Mouse (Mus musculus): ENCODE results near the gene Ccdc47. TPM values are rescaled to one million over a fixed set of nuclear protein-coding genes. Genes with fewer than 3 reads are reported as not detected.
"Not testable (repeated sequence)": the region's sequence is repeated elsewhere in the genome, so short reads cannot be mapped to it uniquely, and the experiment has no call there.

The Ccdc47 gene
- 88.6 and 91.5 TPM in 2 replicates for polyA plus RNA-seq (2015; fragmentation: Nextera tagmentation; extraction: Ambion mirVana)

DNA sequence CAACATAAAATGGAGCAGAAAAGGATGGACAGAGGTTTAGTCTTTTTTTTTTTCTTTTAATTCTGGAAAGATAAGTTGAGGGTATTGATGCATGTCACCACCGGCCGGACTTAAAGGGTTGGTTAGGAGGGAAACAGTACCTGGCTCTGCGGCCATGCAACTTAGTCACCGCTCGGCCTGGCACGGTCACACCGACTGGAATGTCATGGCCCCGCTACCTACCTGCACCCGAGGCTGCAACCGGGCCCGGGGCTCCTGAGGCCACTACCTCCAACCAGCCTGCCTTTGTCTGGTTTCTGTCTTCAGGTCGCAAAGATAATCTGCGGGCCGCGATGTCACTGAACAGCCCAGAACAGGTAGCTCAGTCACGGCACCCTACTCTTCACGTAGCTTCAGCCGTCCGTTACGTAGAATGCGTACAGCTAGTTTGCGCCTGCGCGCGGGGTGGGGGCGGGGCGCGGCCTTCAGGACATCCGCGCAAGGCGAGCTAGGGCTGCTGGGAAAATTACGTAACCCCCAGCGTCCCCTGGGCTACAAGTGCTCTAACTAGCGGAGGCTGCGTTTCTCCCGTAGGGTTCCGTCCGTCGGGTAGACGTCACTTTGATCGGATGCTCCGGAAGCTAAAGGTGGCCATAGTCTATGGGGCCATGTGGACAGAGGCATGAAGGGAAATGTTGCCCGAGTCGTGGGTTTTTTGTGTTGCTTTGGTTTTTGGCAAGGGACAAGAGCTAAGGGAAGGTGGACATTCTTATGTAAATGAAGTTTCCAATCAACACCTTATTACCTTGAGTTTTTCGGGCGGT, at the start of gene Ccdc47:
Ccdc47 (minus strand) TSS at position 418 of the 803 bp plus-strand sequence.
- Histone ChIP-seq H3K27ac (peak within 1 kb of the TSS; percentile 91), H3K4me2 (replicated peaks) (peak within 1 kb of the TSS; percentile 63), H3K9me3 (no peaks in the 10 kb centered on the region), H3K4me1 (replicated peaks) (peaks cover 16% of the 10 kb centered on the region), H3K36me3 (peaks cover 7% of the 10 kb centered on the region), H3K9ac (peak within 1 kb of the TSS; percentile 97), H3K4me3 (replicated peaks) (peak within 1 kb of the TSS; percentile 86), H3K27me3 (replicated peaks) (no peaks in the 10 kb centered on the region)
- WGBS: under 1% methylated on average over 46 of the region's 46 CpGs
- ATAC-seq: peak; percentile 98

GRCm38 (mm10) chr11:106265570-106265969, 49.4 kb upstream of the Ccdc47 start:
- peaks cover 52% of the 10 kb centered on the region for H3K36me3 ChIP-seq
- 92% methylated on average over 4 of the region's 4 CpGs for WGBS
- no peak for ATAC-seq

GRCm38 (mm10) chr11:106264988-106265387, 48.8 kb upstream of the Ccdc47 start:
- 88% methylated on average over 15 of the region's 15 CpGs for WGBS
- Histone ChIP-seq H3K27ac (no peak overlapping the region), H3K9ac (no peak overlapping the region), H3K9me3 (no peaks in the 10 kb centered on the region), H3K4me3 (replicated peaks) (no peak overlapping the region), H3K4me1 (replicated peaks) (peaks cover 25% of the 10 kb centered on the region), H3K4me2 (replicated peaks) (no peak overlapping the region), H3K36me3 (peaks cover 52% of the 10 kb centered on the region), H3K27me3 (replicated peaks) (no peaks in the 10 kb centered on the region)
- ATAC-seq: no peak

More at GRCm38 (mm10) chr11:106265570-106265969, 49.4 kb upstream of the Ccdc47 start:
- Histone ChIP-seq H3K27me3 (replicated peaks) (no peaks in the 10 kb centered on the region), H3K27ac (no peak overlapping the region), H3K9ac (no peak overlapping the region), H3K4me3 (replicated peaks) (no peak overlapping the region), H3K4me1 (replicated peaks) (peaks cover 31% of the 10 kb centered on the region), H3K4me2 (replicated peaks) (no peak overlapping the region), H3K9me3 (no peaks in the 10 kb centered on the region)

- Histone ChIP-seq H3K27me3 (replicated peaks) (no peaks in the 10 kb centered on the region), H3K4me2 (replicated peaks) (no peak overlapping the region), H3K4me3 (replicated peaks) (no peak overlapping the region), H3K36me3 (peaks cover 52% of the 10 kb centered on the region), H3K4me1 (replicated peaks) (peaks cover 18% of the 10 kb centered on the region), H3K27ac (no peak overlapping the region), H3K9me3 (no peaks in the 10 kb centered on the region), H3K9ac (no peak overlapping the region)
- 85% methylated on average over 9 of the region's 9 CpGs for WGBS
- no peak for ATAC-seq
These were observed 47.8 kb upstream of the Ccdc47 start for GRCm38 (mm10) chr11:106263963-106264362.

GRCm38 (mm10) chr11:106260826-106261450, 44.8 kb upstream of the Ccdc47 start:
- Histone ChIP-seq H3K27me3 (replicated peaks) (no peaks in the 10 kb centered on the region), H3K4me1 (replicated peaks) (peaks cover 12% of the 10 kb centered on the region), H3K9ac (no peak overlapping the region), H3K4me3 (replicated peaks) (no peak overlapping the region), H3K36me3 (peaks cover 50% of the 10 kb centered on the region), H3K9me3 (no peaks in the 10 kb centered on the region), H3K27ac (no peak overlapping the region), H3K4me2 (replicated peaks) (no peak overlapping the region)
- ATAC-seq: no peak
- 82% methylated on average over 14 of the region's 14 CpGs for WGBS

- peaks cover 29% of the 10 kb centered on the region for H3K36me3 ChIP-seq
These were observed 40.6 kb upstream of the Ccdc47 start for GRCm38 (mm10) chr11:106256775-106257174.

DNA sequence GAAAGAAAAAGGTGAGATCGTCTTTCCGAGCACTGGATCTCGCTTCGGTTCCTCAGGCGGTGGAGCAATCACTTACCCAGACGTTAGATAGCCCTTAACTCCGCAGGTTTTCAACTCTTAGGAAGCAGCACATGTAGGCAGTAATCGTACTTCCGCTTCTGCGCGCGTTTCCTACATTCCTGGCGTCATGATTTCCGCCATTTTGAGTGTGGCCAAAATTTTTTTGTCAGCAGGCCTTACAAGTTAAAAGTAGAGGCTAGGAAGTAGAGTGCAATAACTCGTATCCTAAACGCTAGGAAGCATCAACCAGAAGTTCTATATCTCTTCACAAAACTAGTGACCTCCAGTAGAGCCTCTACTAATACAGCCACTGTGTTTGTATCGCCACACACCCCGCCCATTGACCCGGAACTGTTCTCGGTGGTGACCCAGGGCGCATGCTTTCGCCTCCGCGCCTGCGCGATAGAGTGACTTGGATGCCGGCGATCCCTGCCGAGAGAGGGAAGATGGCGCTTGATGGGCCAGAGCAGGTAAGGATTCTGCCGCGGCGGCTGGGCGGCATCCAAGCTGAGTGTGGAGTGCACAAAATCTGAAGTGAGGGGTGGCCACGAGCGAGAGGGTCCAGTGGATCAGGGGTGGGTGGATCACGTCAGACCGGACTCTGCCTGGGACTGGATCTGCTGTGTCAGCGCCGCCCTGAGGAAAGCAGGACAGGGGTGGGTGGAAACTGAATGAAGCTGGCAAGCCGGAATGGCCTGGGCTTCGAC, 39.7 kb upstream of the Ccdc47 start, which contains the start of the genes Ftsj3 and Psmc5:
Ftsj3 (minus strand) TSS at position 395 of the 767 bp plus-strand sequence.
Psmc5 (plus strand) TSS at position 470 of the 767 bp plus-strand sequence.
- H3K9me3 ChIP-seq: no peaks in the 10 kb centered on the region
- H3K36me3 ChIP-seq: peaks cover 28% of the 10 kb centered on the region
- H3K27me3 ChIP-seq (replicated peaks): no peaks in the 10 kb centered on the region
- peak; percentile 99 for ATAC-seq
- H3K9ac ChIP-seq: peak within 1 kb of the TSS; percentile 85
- H3K4me2 ChIP-seq (replicated peaks): peak within 1 kb of the TSS; percentile 82
- WGBS: under 1% methylated on average over 42 of the region's 42 CpGs
- peak within 1 kb of the TSS; percentile 79 for H3K27ac ChIP-seq
- H3K4me3 ChIP-seq (replicated peaks): peak within 1 kb of the TSS; percentile 88
- H3K4me1 ChIP-seq (replicated peaks): peaks cover 20% of the 10 kb centered on the region

More at GRCm38 (mm10) chr11:106256775-106257174, 40.6 kb upstream of the Ccdc47 start:
- Histone ChIP-seq H3K4me2 (replicated peaks) (peak overlapping the region; percentile 82), H3K27me3 (replicated peaks) (no peaks in the 10 kb centered on the region), H3K9ac (peak overlapping the region; percentile 85; the same call in 1 of the 2 replicates), H3K9me3 (no peaks in the 10 kb centered on the region), H3K27ac (no peak overlapping the region), H3K4me3 (replicated peaks) (peak overlapping the region; percentile 88), H3K4me1 (replicated peaks) (peaks cover 20% of the 10 kb centered on the region)
- 58% methylated on average over 5 of the region's 5 CpGs for WGBS
- no peak for ATAC-seq

DNA sequence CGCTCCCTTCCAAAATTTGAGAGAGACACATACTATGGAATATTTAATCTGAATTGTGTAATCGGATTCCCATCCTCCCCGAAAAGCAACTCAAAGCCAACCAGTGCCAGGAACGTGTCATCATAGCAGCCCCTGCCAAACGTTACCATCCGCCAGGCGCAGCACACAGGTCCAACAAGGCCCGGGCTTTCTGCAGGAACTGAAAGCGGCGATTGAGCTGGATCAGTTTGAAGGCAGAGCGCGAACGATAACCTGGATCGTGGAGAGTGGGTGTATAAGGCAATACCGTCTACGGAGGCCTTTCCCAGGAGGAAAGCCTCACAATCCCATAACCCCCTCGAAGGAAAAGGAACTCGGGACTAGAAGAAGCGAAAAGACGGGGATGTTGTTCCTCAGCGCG, 39.0 kb upstream of the Ccdc47 start:
- Histone ChIP-seq H3K4me2 (replicated peaks) (peak overlapping the region; percentile 82), H3K4me3 (replicated peaks) (peak overlapping the region; percentile 88), H3K9ac (peak overlapping the region; percentile 66), H3K27ac (peak overlapping the region; percentile 41; the same call in 1 of the 2 replicates), H3K36me3 (peaks cover 35% of the 10 kb centered on the region), H3K27me3 (replicated peaks) (no peaks in the 10 kb centered on the region), H3K9me3 (no peaks in the 10 kb centered on the region), H3K4me1 (replicated peaks) (peaks cover 20% of the 10 kb centered on the region)
- WGBS: 2% methylated on average over 22 of the region's 22 CpGs
- peak; percentile 5; the same call in 1 of the 2 replicates for ATAC-seq

DNA sequence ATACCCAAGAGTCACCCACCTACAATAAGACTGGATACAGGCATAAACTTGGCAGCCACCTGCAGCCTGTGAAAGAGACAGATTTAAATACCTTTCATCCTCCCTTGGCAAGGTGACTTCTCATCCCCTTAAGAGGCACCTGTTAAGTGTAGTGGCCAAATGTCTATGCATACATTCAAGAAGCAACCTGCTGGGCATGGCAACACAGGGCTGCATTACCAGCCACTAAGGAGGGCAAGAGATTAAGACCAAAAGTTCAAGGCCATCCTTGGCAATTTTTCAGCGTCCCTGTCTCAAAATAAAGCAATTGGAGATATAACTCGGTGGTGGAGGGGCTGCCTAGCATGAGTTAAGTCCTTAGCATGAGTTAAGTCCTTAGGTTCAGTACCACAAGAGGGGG, 38.6 kb upstream of the Ccdc47 start:
- peak overlapping the region; percentile 82 for H3K4me2 ChIP-seq (replicated peaks)
- 15% methylated on average over 2 of the region's 2 CpGs for WGBS
- no peaks in the 10 kb centered on the region for H3K9me3 ChIP-seq
- H3K36me3 ChIP-seq: peaks cover 39% of the 10 kb centered on the region
- H3K4me3 ChIP-seq (replicated peaks): peak overlapping the region; percentile 88
- peak overlapping the region; percentile 66 for H3K9ac ChIP-seq
- H3K27me3 ChIP-seq (replicated peaks): no peaks in the 10 kb centered on the region
- no peak overlapping the region for H3K27ac ChIP-seq
- ATAC-seq: no peak
- H3K4me1 ChIP-seq (replicated peaks): peaks cover 20% of the 10 kb centered on the region

GRCm38 (mm10) chr11:106249326-106249725, 33.2 kb upstream of the Ccdc47 start:
- no peak overlapping the region for H3K9ac ChIP-seq
- H3K9me3 ChIP-seq: no peaks in the 10 kb centered on the region
- ATAC-seq: no peak
- no peak overlapping the region for H3K4me2 ChIP-seq (replicated peaks)
- no peaks in the 10 kb centered on the region for H3K27me3 ChIP-seq (replicated peaks)
- peaks cover 73% of the 10 kb centered on the region for H3K36me3 ChIP-seq
- 81% methylated on average over 7 of the region's 7 CpGs for WGBS
- H3K27ac ChIP-seq: no peak overlapping the region
- no peaks in the 10 kb centered on the region for H3K4me1 ChIP-seq (replicated peaks)
- H3K4me3 ChIP-seq (replicated peaks): no peak overlapping the region

GRCm38 (mm10) chr11:106246834-106247233, 30.7 kb upstream of the Ccdc47 start:
- Histone ChIP-seq H3K27me3 (replicated peaks) (no peaks in the 10 kb centered on the region), H3K9me3 (no peaks in the 10 kb centered on the region), H3K27ac (no peak overlapping the region), H3K4me2 (replicated peaks) (no peak overlapping the region), H3K36me3 (peaks cover 76% of the 10 kb centered on the region), H3K9ac (no peak overlapping the region), H3K4me3 (replicated peaks) (no peak overlapping the region), H3K4me1 (replicated peaks) (no peaks in the 10 kb centered on the region)
- no peak for ATAC-seq
- WGBS: 93% methylated on average over 1 of the region's 1 CpGs

DNA sequence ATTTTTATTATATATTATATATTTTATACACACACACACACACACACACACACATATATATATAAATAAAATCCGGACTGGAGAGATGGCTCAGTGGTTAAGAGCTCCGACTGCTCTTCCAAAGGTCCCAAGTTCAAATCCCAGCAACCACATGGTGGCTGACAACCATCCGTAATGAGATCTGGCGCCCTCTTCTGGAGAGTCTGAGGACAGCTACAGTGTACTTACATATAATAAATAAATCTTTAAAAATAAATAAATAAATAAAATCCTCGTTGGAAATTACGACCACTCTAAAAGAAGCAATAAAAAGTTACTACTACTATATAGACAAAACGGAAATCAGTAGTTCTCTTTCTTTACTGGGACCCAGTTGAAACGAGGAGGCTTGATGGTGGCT, 17.8 kb upstream of the Ccdc47 start:
- not testable (repeated sequence) for H3K27me3 ChIP-seq (replicated peaks); H3K27ac ChIP-seq; H3K4me2 ChIP-seq (replicated peaks); H3K9me3 ChIP-seq; H3K9ac ChIP-seq; H3K4me3 ChIP-seq (replicated peaks); ATAC-seq; H3K4me1 ChIP-seq (replicated peaks)
- H3K36me3 ChIP-seq: peaks cover 15% of the 10 kb centered on the region
- WGBS: 75% methylated on average over 8 of the region's 8 CpGs

Data from intestine, embryonic 15.5 days (tissue).